Mouse (Mus musculus) kidney, adult 11 months (tissue): ENCODE data around the gene Maip1.

Experiments used
- DNase-seq: peaks from one replicate; pipeline ENCODE4 v3.0.0; 2022

Gene Maip1

GRCm38 (mm10) chr1:57406187-57407151 lies at the start of gene Maip1, which contains the start of gene Tyw5:
Gene Maip1, plus strand, starts transcription at chr1:57406328.
Gene Tyw5, minus strand, starts transcription at chr1:57407101.
- peak; percentile 77 for DNase-seq

GRCm38 (mm10) chr1:57358546-57358945 lies 47.6 kb upstream of the Maip1 start:
- DNase-seq = no peak

- DNase-seq = no peak
Measured at GRCm38 (mm10) chr1:57367446-57367845, 38.7 kb upstream of the Maip1 start.

GRCm38 (mm10) chr1:57369111-57369510 lies 37.0 kb upstream of the Maip1 start:
- no peak for DNase-seq

- DNase-seq = no peak
Measured at GRCm38 (mm10) chr1:57370451-57370850, 35.7 kb upstream of the Maip1 start.

GRCm38 (mm10) chr1:57375276-57375675 lies 30.9 kb upstream of the Maip1 start:
- no peak for DNase-seq

GRCm38 (mm10) chr1:57376806-57377205 lies 29.3 kb upstream of the Maip1 start:
- DNase-seq = no peak

- peak; percentile 90 for DNase-seq
Measured at GRCm38 (mm10) chr1:57377376-57378341, 28.5 kb upstream of the Maip1 start, which contains the start of gene 1700066M21Rik. Gene 1700066M21Rik, plus strand, starts transcription at chr1:57377620.

- DNase-seq = no peak
Measured at GRCm38 (mm10) chr1:57386519-57386918, 19.6 kb upstream of the Maip1 start.

GRCm38 (mm10) chr1:57387876-57388275 lies 18.3 kb upstream of the Maip1 start:
- DNase-seq = no peak

GRCm38 (mm10) chr1:57388402-57389155 lies 17.5 kb upstream of the Maip1 start:
- DNase-seq = no peak

GRCm38 (mm10) chr1:57390993-57391790 lies 14.9 kb upstream of the Maip1 start:
- no peak for DNase-seq

GRCm38 (mm10) chr1:57392417-57392816 lies 13.7 kb upstream of the Maip1 start:
- DNase-seq = no peak

- no peak for DNase-seq
Measured at GRCm38 (mm10) chr1:57394051-57394450, 12.1 kb upstream of the Maip1 start.

- DNase-seq = no peak
Measured at GRCm38 (mm10) chr1:57400321-57400720, 5.8 kb upstream of the Maip1 start.

- DNase-seq = no peak
Measured at GRCm38 (mm10) chr1:57400877-57401276, 5.3 kb upstream of the Maip1 start.

GRCm38 (mm10) chr1:57402116-57402515 lies 4.0 kb upstream of the Maip1 start:
- DNase-seq = no peak

GRCm38 (mm10) chr1:57408994-57409393 lies 2.9 kb downstream of the Maip1 start:
- DNase-seq = no peak

GRCm38 (mm10) chr1:57413397-57413796 lies 7.3 kb downstream of the Maip1 start:
- DNase-seq = no peak

- no peak for DNase-seq
Measured at GRCm38 (mm10) chr1:57423696-57424095, 17.6 kb downstream of the Maip1 start.
